Mouse (Mus musculus) brain, embryonic 18.5 days (tissue): Measurements from ENCODE around the gene Sav1.

ENCODE experiments used
- DNase-seq: peaks from one replicate; pipeline ENCODE4 v3.0.0-alpha.2; 2012; ENCODE audit warnings: low read depth, low spot score

Sav1 gene

DNA sequence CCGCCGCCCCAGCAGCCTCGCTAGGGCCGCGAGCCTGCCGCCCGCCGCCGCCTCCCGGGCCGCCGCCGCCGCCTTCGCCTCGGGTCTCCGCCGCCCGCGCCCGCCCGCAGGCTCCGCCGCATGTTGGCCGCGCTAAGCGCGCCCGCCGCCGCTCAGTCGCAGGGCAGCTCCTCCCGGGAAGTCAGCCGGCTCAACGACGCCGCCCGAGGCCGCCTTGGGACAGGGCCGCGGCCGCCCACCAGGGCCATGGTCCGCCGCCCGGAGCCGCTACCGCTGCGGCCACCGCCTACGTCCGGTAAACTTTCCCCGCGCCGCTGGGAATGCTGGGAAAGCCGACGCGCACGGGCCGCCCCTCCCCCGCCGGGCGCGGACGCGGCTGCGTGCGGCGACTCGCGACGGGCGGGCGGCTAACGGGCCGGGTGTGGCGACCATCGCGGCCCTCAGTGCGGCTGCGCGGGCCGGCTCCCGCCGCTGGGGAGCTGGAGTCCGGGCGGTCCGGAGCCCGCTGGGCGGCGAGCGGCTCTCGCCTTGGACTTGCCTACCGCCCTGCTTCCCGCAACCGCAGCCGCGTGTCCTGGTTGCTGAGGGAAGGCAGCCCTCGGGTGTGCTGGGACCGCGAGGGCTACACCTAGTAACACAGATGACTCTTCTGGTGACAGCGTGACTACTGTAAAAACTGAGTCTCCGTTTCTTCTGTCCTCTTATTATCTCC, at the start of gene Sav1:
Gene Sav1, minus strand, starts transcription at position 217 of the 712 bp plus-strand sequence.
- DNase-seq = peak; percentile 54

GRCm38 (mm10) chr12:70026233-70026632, 39.4 kb upstream of the Sav1 start:
- no peak for DNase-seq

DNA sequence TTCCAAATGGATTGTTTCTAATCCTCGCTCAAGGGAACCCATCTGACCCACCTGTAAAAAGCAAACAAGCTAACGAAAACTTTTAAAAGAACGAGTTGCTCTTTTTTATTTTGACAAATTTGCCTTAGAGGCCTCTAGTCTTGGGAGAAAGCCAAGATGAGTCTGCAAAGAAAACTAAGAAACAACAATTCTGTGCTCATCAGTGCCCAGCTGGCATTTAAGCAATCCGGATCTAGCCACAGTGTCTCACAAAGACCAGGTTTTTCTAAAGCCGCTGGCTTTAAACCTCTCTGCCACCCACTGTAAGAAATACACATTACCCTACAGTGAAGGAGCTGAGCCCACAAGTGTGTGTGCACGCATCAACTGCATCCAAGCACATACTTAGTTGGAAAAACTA, 38.6 kb upstream of the Sav1 start:
- no peak for DNase-seq

GRCm38 (mm10) chr12:70023580-70023979, 36.8 kb upstream of the Sav1 start:
- no peak for DNase-seq

GRCm38 (mm10) chr12:70018153-70018552, 31.4 kb upstream of the Sav1 start:
- no peak for DNase-seq

GRCm38 (mm10) chr12:70015936-70016335, 29.1 kb upstream of the Sav1 start:
- DNase-seq = no peak

DNA sequence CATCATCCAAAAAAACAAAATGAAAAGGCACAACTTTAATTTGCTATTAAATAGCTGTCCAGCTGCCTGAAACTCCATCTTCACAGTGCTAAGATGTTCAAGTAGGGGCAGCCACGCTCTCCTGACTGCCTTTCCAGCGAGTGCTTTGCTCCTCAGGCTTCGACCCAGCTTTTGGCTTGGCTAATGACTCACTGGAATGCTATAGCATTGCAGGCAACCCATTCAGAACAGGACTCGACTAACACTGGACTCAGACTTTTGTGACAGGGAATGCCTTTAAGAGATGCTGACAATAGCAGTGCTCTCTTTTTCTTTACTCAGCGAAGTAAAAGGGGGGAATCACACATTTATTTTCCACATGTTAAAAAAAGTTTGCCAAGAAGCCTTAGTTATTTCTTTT, 24.9 kb upstream of the Sav1 start:
- no peak for DNase-seq

DNA sequence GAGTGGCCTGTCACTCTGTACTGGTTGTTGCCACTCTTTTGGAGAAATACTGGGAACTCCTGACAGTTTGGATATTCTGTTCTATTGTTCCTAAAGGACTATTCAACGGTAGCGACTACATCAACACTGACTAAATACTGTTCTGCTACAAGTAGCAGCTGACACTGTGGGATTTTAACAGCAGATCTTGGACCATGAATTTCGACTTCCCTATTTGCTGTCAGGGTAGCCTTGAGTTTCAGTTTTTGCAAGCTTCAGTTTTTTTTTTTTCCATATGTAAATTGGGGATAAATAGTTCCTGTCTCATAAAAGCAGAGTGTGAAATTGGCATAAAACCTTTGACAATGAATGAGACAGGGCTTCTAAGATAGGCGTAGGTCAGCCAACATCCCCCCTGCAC, 23.6 kb upstream of the Sav1 start:
- DNase-seq = no peak

DNA sequence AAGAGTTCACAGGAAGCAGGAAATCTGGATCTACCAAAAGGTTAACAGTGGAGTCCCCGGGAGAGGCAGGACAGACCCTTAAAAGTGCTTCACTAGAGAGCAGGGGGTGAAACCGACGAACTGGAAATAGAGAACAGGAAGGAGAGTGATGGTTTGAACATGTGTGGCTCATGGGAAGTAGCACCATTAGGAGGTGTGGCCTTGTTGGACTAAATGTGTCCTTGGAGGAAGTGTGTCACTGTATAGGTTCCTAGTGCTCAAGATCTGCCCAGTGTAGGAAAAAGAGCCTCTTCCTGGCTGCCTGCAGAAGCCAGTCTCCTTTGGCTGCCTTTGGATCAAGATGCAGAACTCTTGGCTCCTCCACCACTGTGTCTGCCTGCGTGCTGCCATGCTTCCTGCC, 18.3 kb upstream of the Sav1 start:
- no peak for DNase-seq

DNA sequence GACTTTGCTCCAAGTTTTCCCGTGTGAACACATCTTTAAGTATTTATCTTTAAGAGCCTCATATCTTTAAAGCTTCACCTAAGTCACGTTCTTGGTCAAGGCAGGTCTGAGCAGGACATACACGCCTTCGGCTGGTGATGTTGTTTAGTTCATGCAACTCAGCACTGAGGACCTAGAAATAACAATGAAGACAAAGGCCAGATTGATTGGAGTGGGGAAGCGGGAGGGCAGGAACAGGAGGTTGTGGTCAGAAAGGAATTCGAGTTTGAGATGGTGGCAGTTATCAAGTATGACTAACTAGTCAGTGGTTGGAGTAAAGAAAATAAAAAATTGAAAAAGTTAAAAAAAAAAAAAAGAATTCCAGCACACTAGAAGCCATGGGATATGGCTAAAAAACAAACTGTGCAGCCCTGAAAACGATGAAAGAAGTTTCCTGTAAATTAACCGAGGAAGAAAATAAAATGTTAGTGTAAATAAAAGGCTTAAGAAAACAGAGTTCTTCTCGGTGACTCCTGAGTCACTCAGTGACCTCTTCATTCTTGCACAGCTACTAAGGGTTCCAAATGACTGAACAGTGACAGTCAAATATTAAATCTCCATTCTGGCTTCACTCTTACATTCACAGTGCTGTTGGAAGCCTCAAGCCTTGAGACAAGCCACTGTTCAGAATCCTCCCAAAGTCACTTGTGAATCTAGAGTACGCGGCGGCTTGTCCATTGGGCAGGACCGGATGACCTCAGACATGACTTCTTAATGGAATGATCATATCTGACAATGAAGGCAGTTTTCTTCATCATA, 11.6 kb upstream of the Sav1 start:
- DNase-seq = no peak

- DNase-seq = no peak
Measured at GRCm38 (mm10) chr12:69995382-69995781, 8.6 kb upstream of the Sav1 start.

GRCm38 (mm10) chr12:69986241-69986762, 500 bp downstream of the Sav1 start:
- DNase-seq = no peak

- no peak for DNase-seq
Measured at GRCm38 (mm10) chr12:69985546-69985945, 1.3 kb downstream of the Sav1 start.

DNA sequence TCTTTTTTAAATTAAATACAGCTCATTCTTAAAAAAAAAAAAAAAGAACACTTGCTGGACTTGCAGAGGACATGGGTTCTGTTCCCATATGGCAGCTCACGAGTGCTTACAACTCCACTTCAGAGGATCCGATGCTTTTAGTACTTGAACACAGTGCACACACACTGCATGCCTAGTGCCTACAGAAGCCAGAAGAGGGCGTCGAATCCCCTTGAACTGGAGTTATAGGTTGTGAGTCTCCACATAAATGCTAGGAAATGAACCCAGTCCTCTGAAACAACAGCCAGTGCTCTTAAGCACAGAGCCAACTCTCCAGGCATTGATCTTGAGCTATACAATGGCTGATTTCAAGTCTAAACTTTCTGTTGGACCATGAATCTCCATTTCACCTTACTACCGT, 3.9 kb downstream of the Sav1 start:
- DNase-seq = no peak

DNA sequence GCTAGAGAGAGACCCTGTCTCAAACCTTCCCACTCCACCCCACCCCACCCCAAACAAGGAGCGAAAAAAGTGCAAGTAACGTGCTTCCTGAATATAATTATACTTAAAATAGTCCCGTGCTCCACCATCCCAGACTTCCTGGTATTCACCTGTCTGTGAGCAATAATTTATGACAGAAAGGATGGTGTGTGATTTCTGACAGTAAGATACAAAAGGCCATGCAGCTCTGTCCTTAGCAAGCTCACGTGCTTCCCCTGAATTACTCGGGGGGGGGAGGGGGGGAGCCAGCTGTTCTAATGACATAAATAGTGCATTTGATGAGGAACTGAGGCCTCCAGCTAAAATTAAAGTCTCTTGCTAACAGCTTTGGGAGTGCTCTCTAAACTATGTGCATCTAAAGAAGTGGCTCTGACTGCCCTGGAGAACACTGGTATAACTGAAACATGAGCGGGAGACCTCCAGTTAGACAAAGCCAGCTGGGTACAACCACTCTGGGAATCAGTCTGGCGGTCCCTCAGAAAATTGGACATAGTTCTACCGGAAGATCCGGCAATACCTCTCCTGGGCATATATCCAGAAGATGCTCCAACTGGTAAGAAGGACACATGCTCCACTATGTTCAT, 9.3 kb downstream of the Sav1 start:
- DNase-seq = no peak

GRCm38 (mm10) chr12:69976688-69977087, 10.1 kb downstream of the Sav1 start:
- no peak for DNase-seq

DNA sequence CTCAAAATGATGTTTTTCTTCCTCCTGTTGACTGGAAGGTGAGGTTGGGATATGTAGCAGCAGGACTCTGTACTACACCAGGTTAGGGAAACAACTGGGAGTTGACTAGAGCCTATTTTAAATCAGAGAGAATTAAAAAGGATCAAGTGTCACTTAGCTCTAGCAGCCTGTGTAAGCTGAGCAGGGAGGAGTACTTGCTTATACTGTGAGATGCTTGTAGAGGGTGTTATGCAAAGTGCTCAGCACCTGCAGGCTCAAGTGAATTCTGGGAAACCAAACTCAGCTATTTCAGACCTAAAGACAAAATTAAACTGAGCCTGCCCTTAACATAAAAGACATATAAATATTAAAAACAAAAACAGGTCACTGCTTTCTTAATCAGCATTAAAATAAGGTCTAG, 13.1 kb downstream of the Sav1 start:
- DNase-seq = no peak

- no peak for DNase-seq
Measured at GRCm38 (mm10) chr12:69968154-69968553, 18.6 kb downstream of the Sav1 start.

GRCm38 (mm10) chr12:69967112-69967511, 19.7 kb downstream of the Sav1 start:
- no peak for DNase-seq

DNA sequence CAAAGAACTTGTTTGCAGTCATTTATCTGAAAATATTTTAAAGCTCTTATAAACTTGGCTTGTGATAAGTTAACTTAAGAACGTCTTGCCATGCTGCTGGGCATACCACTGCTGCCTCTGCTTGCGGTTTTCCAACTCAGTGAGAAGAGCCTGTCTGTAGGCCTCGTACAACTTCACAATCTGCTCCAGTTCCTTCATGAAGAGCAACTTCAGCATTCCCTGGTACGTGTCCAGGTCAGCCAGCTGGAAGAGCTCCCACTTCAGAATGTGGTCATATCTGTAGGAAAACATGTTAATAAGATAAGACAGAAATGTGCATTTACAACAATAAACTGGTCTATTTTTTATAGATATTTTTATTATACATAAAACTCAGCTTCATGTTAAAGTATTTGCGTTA, 20.7 kb downstream of the Sav1 start:
- DNase-seq = no peak

- no peak for DNase-seq
Measured at GRCm38 (mm10) chr12:69965644-69966043, 21.2 kb downstream of the Sav1 start.

DNA sequence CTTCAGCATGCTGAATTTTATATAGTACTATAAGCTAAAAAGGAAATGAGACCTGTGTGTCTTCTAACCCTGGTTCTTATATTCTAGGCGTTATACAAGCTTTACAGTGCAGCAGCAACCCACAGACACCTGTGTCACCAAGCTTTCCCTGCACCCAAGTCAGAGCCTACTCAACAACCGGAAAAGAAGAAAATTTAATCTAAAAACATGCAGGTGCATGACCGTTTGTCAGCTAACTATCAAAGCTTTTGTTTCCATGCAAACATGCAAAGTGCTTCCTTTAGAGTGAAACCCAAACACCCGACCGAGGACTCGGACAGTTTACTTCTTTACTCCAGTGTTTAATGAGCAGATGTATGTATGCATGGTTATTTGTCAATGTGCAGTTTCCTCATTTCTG, 23.7 kb downstream of the Sav1 start:
- DNase-seq = no peak

DNA sequence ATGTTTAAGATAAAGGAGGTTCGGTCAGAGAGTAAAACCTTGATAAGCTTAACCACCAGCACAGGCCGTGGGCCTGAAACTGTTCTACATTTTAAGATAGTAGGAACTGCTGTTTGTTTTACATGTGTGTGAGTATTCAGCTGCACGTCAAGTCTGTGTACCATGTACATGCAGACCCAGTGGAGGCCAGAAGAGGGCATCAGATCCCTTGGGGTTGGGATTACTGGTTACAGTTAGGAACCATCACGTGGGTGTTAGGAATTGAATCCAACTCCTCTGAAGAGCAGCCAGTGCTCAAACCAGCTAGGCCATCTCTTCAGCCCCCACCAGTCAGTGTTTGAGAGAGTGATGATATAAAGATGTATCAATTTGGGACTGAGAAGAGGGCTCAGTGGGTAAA, 24.3 kb downstream of the Sav1 start:
- DNase-seq = no peak
